Mouse (Mus musculus): Measurements from ENCODE around the gene Ccdc93. TPM values are rescaled to one million over a fixed set of nuclear protein-coding genes. Genes with fewer than 3 reads are reported as not detected.

Ccdc93 gene
- polyA plus RNA-seq, 1 experiment from 2014 or later = 6.4 TPM

GRCm38 (mm10) chr1:121448166-121448565 lies 17.3 kb downstream of the Ccdc93 start:
- H3K27ac ChIP-seq = no peak overlapping the region

DNA sequence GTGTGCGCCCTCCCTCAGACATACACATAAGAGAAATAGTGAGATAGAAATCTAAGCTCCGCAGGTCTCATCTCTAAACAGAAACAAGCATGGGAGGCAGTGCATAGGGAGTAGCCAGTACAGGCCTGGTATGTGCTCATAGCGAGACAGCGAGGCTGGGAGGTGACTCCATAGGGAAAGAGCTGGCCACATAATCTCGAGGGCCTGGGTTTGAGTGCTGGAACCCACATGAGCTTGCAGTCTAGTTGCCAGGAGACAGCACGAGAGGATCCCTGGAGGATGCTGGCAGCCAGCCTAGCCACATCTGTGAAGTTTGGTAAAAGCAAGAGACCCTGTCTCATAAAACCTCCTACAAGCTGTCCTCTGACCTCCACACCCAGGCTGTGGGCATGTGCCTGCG lies 20.2 kb downstream of the Ccdc93 start:
- peaks cover 4% of the 10 kb centered on the region; the same call in 1 of the 2 replicates for H3K4me1 ChIP-seq (replicated peaks)
- H3K4me2 ChIP-seq = no peak overlapping the region
- 76% methylated on average over 7 of the region's 7 CpGs for WGBS
- H3K36me3 ChIP-seq = peaks cover 24% of the 10 kb centered on the region; the same call in 1 of the 2 replicates
- H3K27ac ChIP-seq = no peak overlapping the region
- no peak overlapping the region for H3K9ac ChIP-seq
- no peak overlapping the region for H3K4me3 ChIP-seq
- ATAC-seq (replicated peaks; ENCODE audit: insufficient number of reproducible peaks, insufficient read depth, low FRiP score, low read depth) = no peak
- H3K27me3 ChIP-seq = no peaks in the 10 kb centered on the region
- H3K9me3 ChIP-seq (replicated peaks) = no peaks in the 10 kb centered on the region

More at GRCm38 (mm10) chr1:121448166-121448565, 17.3 kb downstream of the Ccdc93 start:
- no peak overlapping the region for H3K4me2 ChIP-seq
- no peaks in the 10 kb centered on the region for H3K27me3 ChIP-seq
- H3K4me1 ChIP-seq (replicated peaks) = peaks cover 4% of the 10 kb centered on the region; the same call in 1 of the 2 replicates
- H3K4me3 ChIP-seq = no peak overlapping the region
- no peaks in the 10 kb centered on the region for H3K9me3 ChIP-seq (replicated peaks)
- H3K36me3 ChIP-seq = peaks cover 47% of the 10 kb centered on the region
- ATAC-seq (replicated peaks; ENCODE audit: insufficient number of reproducible peaks, insufficient read depth, low FRiP score, low read depth) = no peak
- no peak overlapping the region for H3K9ac ChIP-seq
- WGBS = 88% methylated on average over 19 of the region's 19 CpGs

GRCm38 (mm10) chr1:121452498-121452897 lies 21.6 kb downstream of the Ccdc93 start:
- Histone ChIP-seq H3K4me2 (no peak overlapping the region), H3K9me3 (replicated peaks) (no peaks in the 10 kb centered on the region), H3K27me3 (no peaks in the 10 kb centered on the region), H3K4me1 (replicated peaks) (peaks cover 4% of the 10 kb centered on the region; the same call in 1 of the 2 replicates), H3K27ac (no peak overlapping the region), H3K9ac (no peak overlapping the region), H3K4me3 (no peak overlapping the region), H3K36me3 (peaks cover 24% of the 10 kb centered on the region; the same call in 1 of the 2 replicates)
- 74% methylated on average over 6 of the region's 6 CpGs for WGBS
- no peak for ATAC-seq (replicated peaks; ENCODE audit: insufficient number of reproducible peaks, insufficient read depth, low FRiP score, low read depth)

- H3K36me3 ChIP-seq = peaks cover 22% of the 10 kb centered on the region; the same call in 1 of the 2 replicates
- ATAC-seq (replicated peaks; ENCODE audit: insufficient number of reproducible peaks, insufficient read depth, low FRiP score, low read depth) = no peak
- WGBS = 82% methylated on average over 4 of the region's 4 CpGs
Observed at GRCm38 (mm10) chr1:121453053-121453452, 22.2 kb downstream of the Ccdc93 start.

DNA sequence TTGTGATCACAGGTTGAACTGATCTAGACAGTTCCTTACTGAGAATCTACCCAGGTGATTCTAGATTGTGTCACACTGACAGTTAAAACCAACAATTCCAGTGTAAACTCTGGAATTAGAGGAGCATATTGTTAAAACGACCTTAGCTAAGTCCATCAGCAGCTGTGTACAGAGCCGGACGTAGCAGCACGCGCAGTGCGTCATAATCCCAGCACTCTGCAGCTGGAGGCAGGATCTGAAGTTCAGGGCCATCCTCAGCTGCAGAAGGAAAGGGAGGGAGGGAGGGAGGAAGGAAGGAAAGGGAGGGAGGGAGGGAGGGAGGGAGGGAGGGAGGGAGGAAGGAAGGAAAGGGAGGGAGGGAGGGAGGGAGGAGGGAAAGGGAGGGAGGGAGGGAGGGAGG lies 24.1 kb downstream of the Ccdc93 start:
- H3K4me1 ChIP-seq (replicated peaks) = peaks cover 4% of the 10 kb centered on the region; the same call in 1 of the 2 replicates
- no peak overlapping the region for H3K9ac ChIP-seq
- H3K4me3 ChIP-seq = no peak overlapping the region
- 76% methylated on average over 6 of the region's 6 CpGs for WGBS
- H3K36me3 ChIP-seq = peaks cover 16% of the 10 kb centered on the region; the same call in 1 of the 2 replicates
- no peaks in the 10 kb centered on the region for H3K27me3 ChIP-seq
- no peak overlapping the region for H3K27ac ChIP-seq
- no peak for ATAC-seq (replicated peaks; ENCODE audit: insufficient number of reproducible peaks, insufficient read depth, low FRiP score, low read depth)
- no peaks in the 10 kb centered on the region for H3K9me3 ChIP-seq (replicated peaks)
- H3K4me2 ChIP-seq = no peak overlapping the region

More at GRCm38 (mm10) chr1:121453053-121453452, 22.2 kb downstream of the Ccdc93 start:
- peaks cover 4% of the 10 kb centered on the region; the same call in 1 of the 2 replicates for H3K4me1 ChIP-seq (replicated peaks)
- no peak overlapping the region for H3K27ac ChIP-seq
- H3K9me3 ChIP-seq (replicated peaks) = no peaks in the 10 kb centered on the region
- no peak overlapping the region for H3K4me3 ChIP-seq
- no peak overlapping the region for H3K4me2 ChIP-seq
- no peak overlapping the region for H3K9ac ChIP-seq
- no peaks in the 10 kb centered on the region for H3K27me3 ChIP-seq

DNA sequence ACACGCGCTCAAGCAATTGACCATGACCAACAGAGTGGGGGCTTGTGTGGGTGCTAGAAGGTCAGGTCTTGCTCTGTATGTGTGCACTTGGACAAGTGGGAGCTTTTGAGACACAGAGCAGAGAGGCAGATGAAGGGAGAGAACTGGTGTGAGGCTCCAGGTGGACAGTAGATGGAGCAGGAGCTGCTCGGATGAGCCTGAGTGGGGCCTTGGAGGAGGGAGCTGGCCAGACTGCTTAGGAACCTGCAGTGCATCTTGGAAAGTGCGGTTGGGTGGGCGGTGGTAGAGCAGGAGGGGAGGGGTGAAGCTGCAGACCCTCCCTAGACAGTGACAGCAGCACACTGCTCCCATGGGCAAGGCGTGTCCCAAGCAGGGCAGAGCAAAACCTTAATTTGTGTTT lies 29.2 kb downstream of the Ccdc93 start:
- ATAC-seq (replicated peaks; ENCODE audit: insufficient number of reproducible peaks, insufficient read depth, low FRiP score, low read depth) = no peak
- Histone ChIP-seq H3K4me1 (replicated peaks) (no peaks in the 10 kb centered on the region), H3K4me3 (no peak overlapping the region), H3K9ac (no peak overlapping the region), H3K36me3 (peaks cover 28% of the 10 kb centered on the region), H3K4me2 (no peak overlapping the region), H3K27me3 (no peaks in the 10 kb centered on the region), H3K27ac (no peak overlapping the region), H3K9me3 (replicated peaks) (no peaks in the 10 kb centered on the region)
- WGBS = 66% methylated on average over 6 of the region's 6 CpGs

DNA sequence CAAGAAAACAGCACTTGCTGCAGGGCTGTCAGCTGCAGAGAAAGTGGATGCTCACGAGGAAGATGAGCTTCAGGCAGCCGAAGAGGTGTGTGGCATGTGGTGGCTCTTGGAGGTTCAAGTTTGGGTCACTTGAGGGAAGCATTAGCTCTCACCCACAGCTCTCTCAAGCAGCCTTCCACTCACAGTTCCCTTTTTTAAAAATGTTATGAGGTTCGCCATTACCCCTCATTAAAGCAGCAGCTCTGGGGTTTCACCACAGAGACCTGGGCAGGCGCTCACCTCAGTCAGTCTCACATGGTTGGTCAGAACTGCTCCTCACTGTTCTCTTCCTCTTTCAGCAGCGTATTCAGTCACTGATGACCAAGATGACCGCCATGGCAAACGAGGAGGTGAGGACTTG lies 31.0 kb downstream of the Ccdc93 start:
- WGBS = 78% methylated on average over 7 of the region's 7 CpGs
- Histone ChIP-seq H3K4me1 (replicated peaks) (no peaks in the 10 kb centered on the region), H3K9me3 (replicated peaks) (no peaks in the 10 kb centered on the region), H3K27ac (no peak overlapping the region), H3K36me3 (peaks cover 24% of the 10 kb centered on the region), H3K27me3 (no peaks in the 10 kb centered on the region), H3K4me3 (no peak overlapping the region), H3K9ac (no peak overlapping the region), H3K4me2 (no peak overlapping the region)
- no peak for ATAC-seq (replicated peaks; ENCODE audit: insufficient number of reproducible peaks, insufficient read depth, low FRiP score, low read depth)

GRCm38 (mm10) chr1:121462643-121463042 lies 31.8 kb downstream of the Ccdc93 start:
- no peak overlapping the region for H3K9ac ChIP-seq
- H3K4me3 ChIP-seq = no peak overlapping the region
- WGBS = 45% methylated on average over 1 of the region's 1 CpGs
- no peaks in the 10 kb centered on the region for H3K4me1 ChIP-seq (replicated peaks)
- no peak for ATAC-seq (replicated peaks; ENCODE audit: insufficient number of reproducible peaks, insufficient read depth, low FRiP score, low read depth)
- no peak overlapping the region for H3K27ac ChIP-seq
- H3K4me2 ChIP-seq = no peak overlapping the region
- no peaks in the 10 kb centered on the region for H3K9me3 ChIP-seq (replicated peaks)
- H3K27me3 ChIP-seq = no peaks in the 10 kb centered on the region
- H3K36me3 ChIP-seq = peaks cover 18% of the 10 kb centered on the region

DNA sequence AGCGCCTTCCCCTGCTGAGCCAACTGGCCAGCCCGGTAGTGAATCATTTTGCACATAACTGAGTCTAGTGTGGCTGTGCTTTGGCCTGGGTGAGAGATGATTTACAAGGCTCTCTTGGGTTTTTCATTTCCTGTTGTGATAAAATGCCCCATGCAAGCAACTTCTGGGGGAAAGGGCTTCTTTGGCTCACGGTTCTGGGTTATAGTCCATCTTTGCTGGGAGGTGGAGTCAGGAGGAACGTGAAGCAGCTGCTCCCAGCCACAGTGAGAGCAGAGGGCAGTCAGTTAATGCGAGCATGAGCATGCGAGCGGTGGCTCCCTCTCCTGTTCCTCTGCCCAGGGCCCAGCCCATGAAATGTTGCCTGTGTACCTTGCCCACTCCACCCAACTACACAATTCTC lies 33.0 kb downstream of the Ccdc93 start:
- Histone ChIP-seq H3K4me1 (replicated peaks) (no peaks in the 10 kb centered on the region), H3K27ac (no peak overlapping the region), H3K4me3 (no peak overlapping the region), H3K4me2 (no peak overlapping the region), H3K36me3 (peaks cover 16% of the 10 kb centered on the region), H3K27me3 (no peaks in the 10 kb centered on the region), H3K9ac (no peak overlapping the region), H3K9me3 (replicated peaks) (no peaks in the 10 kb centered on the region)
- no peak for ATAC-seq (replicated peaks; ENCODE audit: insufficient number of reproducible peaks, insufficient read depth, low FRiP score, low read depth)
- WGBS = 77% methylated on average over 7 of the region's 7 CpGs

DNA sequence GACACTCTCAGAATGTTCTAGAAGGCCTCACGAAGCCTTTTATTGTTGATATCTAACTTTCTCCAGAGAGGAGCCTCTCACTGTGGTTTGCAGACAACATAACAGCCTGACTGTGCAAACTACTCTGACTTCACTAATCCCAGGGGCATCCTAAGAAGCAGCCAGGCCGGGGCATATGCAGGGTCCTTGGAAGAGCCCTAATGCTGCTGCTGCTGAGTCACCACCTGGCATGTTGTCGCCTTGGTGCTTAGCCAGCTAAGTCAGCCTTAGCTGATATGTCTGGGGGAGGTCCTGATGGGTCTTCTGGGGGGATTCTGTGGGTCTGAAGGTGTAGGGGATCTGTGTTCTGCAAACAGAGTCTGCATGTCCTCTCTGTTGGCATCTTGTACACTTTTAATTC lies 35.4 kb downstream of the Ccdc93 start:
- peaks cover 18% of the 10 kb centered on the region for H3K36me3 ChIP-seq
- ATAC-seq (replicated peaks; ENCODE audit: insufficient number of reproducible peaks, insufficient read depth, low FRiP score, low read depth) = no peak
- 73% methylated on average over 3 of the region's 3 CpGs for WGBS

DNA sequence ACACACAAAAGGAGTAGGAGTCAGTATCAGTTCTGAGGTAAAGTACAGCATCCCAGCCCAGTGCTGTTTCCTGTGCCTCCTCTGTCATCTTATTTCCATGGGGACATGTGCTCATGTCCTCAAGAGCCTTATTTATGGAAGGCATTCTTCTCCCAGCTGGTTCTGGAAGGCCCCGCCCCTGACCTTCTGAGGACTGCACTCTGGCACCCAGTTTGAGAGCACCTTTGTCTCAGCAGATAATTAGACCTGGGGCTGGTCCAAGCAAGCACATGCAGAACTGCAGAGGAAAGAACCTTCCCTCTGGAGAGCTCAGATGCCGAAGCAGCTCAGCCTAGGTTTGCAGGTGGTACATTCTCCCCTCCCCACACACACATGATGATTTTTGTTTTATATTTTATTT lies 37.4 kb downstream of the Ccdc93 start:
- Histone ChIP-seq H3K27ac (no peak overlapping the region), H3K4me3 (no peak overlapping the region), H3K9me3 (replicated peaks) (no peaks in the 10 kb centered on the region), H3K4me2 (no peak overlapping the region), H3K9ac (no peak overlapping the region), H3K27me3 (no peaks in the 10 kb centered on the region), H3K36me3 (peaks cover 8% of the 10 kb centered on the region; the same call in 1 of the 2 replicates), H3K4me1 (replicated peaks) (no peaks in the 10 kb centered on the region)
- WGBS = 69% methylated on average over 2 of the region's 2 CpGs
- ATAC-seq (replicated peaks; ENCODE audit: insufficient number of reproducible peaks, insufficient read depth, low FRiP score, low read depth) = no peak

More for the DNA sequence above, 35.4 kb downstream of the Ccdc93 start:
- Histone ChIP-seq H3K27me3 (no peaks in the 10 kb centered on the region), H3K9ac (no peak overlapping the region), H3K4me3 (no peak overlapping the region), H3K4me2 (no peak overlapping the region), H3K27ac (no peak overlapping the region), H3K9me3 (replicated peaks) (no peaks in the 10 kb centered on the region), H3K4me1 (replicated peaks) (no peaks in the 10 kb centered on the region)

DNA sequence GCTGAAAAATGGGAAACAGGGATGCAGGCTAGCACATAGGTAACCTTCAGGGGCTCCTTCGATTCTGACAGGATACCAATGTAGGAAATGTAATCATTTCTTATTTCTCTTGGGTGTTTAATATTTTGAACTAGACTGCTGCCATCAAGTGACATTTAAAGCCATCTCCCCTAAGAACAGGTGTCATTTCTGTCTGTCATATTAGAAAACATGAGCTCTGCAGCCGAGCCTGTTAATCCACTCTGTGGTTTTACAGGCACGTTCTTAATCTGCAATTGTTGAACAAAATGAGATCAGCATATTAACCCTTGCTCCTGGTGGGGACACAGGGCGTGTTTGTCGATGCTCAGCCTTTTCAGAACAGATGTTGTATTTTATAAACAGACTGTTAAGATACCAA lies 40.7 kb downstream of the Ccdc93 start:
- H3K9ac ChIP-seq = no peak overlapping the region
- H3K4me2 ChIP-seq = no peak overlapping the region
- H3K4me1 ChIP-seq (replicated peaks) = no peaks in the 10 kb centered on the region
- peaks cover 9% of the 10 kb centered on the region; the same call in 1 of the 2 replicates for H3K36me3 ChIP-seq
- no peak overlapping the region for H3K4me3 ChIP-seq
- H3K27ac ChIP-seq = no peak overlapping the region
- no peaks in the 10 kb centered on the region for H3K27me3 ChIP-seq
- 79% methylated on average over 5 of the region's 5 CpGs for WGBS
- no peak for ATAC-seq (replicated peaks; ENCODE audit: insufficient number of reproducible peaks, insufficient read depth, low FRiP score, low read depth)
- no peaks in the 10 kb centered on the region for H3K9me3 ChIP-seq (replicated peaks)
